Mouse (Mus musculus) adrenal gland, postnatal 25 days (tissue): ENCODE measurements around the gene Elovl6. TPM values are rescaled to one million over a fixed set of nuclear protein-coding genes. Genes with fewer than 3 reads are reported as not detected.

Source experiments
- microRNA-seq, 2 experiments: library from miRNA; unstranded; fragments of <30 nt; microRNA quantifications; one replicate each; pipeline ENCODE4 v1.2.0; 2021
- total RNA-seq: library from RNA; stranded (reverse); gene quantifications from 2 replicates; pipeline ENCODE4 v1.2.3, GENCODE M21; 2021

Elovl6 gene
- total RNA-seq, 1 experiment from 2014 or later, result 46.0 TPM

Small RNAs within 50 kb of the gene (microRNA-seq; reads per million reads assigned to microRNA genes)
- gene Gm24515, result 0 reads per million in 2 experiments

Other genes starting within 250 kb of the Elovl6 start
- 10.9 and 11.7 TPM in 2 replicates for gene Enpep, start 199.6 kb upstream of the Elovl6 start, total RNA-seq
- gene Egf, start 223.0 kb downstream of the Elovl6 start, total RNA-seq, result 1.6 and 1.8 TPM in 2 replicates